Mouse (Mus musculus): Measurements from ENCODE around the gene Lmcd1. TPM values are rescaled to one million over a fixed set of nuclear protein-coding genes. Genes with fewer than 3 reads are reported as not detected.
"Not testable (repeated sequence)": the region's sequence is repeated elsewhere in the genome, so short reads cannot be mapped to it uniquely, and the experiment has no call there.

The Lmcd1 gene
- 13.4 and 15.4 TPM in 2 replicates for polyA plus RNA-seq (2015; fragmentation: Nextera tagmentation; extraction: Ambion mirVana)

- 2% methylated on average over 21 of the region's 21 CpGs for WGBS
- ATAC-seq (ENCODE audit: low read depth): peak; percentile 91
- H3K27me3 ChIP-seq: no peaks in the 10 kb centered on the region; the same call in 1 of the 2 replicates
Observed at GRCm38 (mm10) chr6:112273501-112274205, at the start of gene Lmcd1. Gene Lmcd1 (plus strand): TSS chr6:112273758.

DNA sequence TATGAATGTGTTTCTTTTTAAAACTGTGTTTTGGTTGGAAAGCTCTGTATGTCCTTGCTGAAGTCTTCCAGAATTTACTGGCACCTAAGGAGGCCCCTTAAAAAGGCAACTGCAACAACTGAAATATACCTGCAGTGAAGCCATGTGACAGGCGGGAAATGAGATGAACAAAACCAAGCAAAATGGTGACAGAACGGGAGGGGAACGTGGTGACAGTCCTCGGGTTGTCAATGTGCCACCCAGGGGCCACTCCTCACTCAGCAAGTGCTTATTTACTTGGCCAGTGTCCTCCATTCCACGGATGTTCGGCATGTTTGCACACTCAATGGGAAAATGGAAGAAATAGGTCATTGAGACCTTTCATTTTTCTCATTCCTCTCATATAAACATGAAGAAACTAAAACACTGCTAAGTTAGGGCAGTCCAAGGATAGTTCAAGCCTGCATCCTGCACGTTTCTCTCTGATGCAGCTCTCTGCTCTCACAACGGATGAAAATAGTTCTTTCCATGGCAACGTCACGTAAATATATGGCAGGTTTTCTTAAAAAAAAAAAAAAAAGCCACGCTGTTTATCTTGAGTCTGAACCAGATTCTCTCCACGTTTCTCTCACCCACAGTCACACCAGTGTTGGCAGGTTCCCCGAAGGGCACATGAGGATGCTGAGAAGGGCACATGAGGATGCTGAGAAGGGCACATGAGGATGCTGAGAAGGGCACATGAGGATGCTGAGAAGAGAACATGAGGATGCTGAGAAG is 49.5 kb upstream of the Lmcd1 start:
- Histone ChIP-seq H3K4me1 (replicated peaks) (no peaks in the 10 kb centered on the region), H3K27ac (replicated peaks) (no peak overlapping the region), H3K9ac (no peak overlapping the region), H3K4me2 (no peak overlapping the region), H3K36me3 (no peaks in the 10 kb centered on the region), H3K27me3 (no peaks in the 10 kb centered on the region), H3K9me3 (no peaks in the 10 kb centered on the region), H3K4me3 (no peak overlapping the region)
- ATAC-seq (ENCODE audit: low read depth): no peak
- WGBS: 83% methylated on average over 13 of the region's 13 CpGs

More at GRCm38 (mm10) chr6:112273501-112274205, at the start of gene Lmcd1:
- Histone ChIP-seq H3K36me3 (no peaks in the 10 kb centered on the region), H3K4me1 (replicated peaks) (peaks cover 28% of the 10 kb centered on the region), H3K4me3 (peak within 1 kb of the TSS; percentile 34), H3K9ac (peak within 1 kb of the TSS; percentile 48), H3K4me2 (peak within 1 kb of the TSS; percentile 64), H3K27ac (replicated peaks) (peak within 1 kb of the TSS; percentile 78), H3K9me3 (no peaks in the 10 kb centered on the region)

DNA sequence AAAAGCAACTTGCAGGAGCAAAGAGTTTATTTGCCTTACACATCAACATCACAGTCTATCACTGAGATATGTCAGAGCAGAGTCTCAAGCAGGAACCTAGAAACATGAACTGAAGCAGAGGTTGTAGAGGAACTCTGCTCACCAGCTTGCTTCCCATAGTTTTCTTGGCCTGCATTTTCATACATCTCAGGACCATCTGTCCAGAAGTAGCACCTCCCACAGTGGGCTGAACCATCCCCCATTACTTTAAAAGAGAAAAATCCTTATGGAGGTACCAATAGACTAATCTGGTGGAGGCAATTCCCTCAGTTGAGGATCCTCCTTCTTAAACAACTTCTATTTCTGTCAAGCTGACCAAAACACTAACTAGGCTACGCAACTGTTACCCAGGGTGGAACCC is 36.8 kb upstream of the Lmcd1 start:
- WGBS: 83% methylated on average over 1 of the region's 1 CpGs
- Histone ChIP-seq H3K4me2 (no peak overlapping the region), H3K27ac (replicated peaks) (no peak overlapping the region), H3K36me3 (no peaks in the 10 kb centered on the region), H3K9me3 (no peaks in the 10 kb centered on the region), H3K27me3 (no peaks in the 10 kb centered on the region), H3K4me1 (replicated peaks) (no peaks in the 10 kb centered on the region), H3K4me3 (no peak overlapping the region), H3K9ac (no peak overlapping the region)
- ATAC-seq (ENCODE audit: low read depth): no peak

GRCm38 (mm10) chr6:112242216-112242615 is 31.3 kb upstream of the Lmcd1 start:
- Histone ChIP-seq H3K27ac (replicated peaks) (no peak overlapping the region), H3K27me3 (no peaks in the 10 kb centered on the region), H3K4me3 (no peak overlapping the region), H3K36me3 (no peaks in the 10 kb centered on the region), H3K9me3 (no peaks in the 10 kb centered on the region), H3K9ac (no peak overlapping the region), H3K4me1 (replicated peaks) (0 out of 2 replicates have a peak, but pooled peaks cover 7% of the 10 kb centered on the region), H3K4me2 (no peak overlapping the region)
- 68% methylated on average over 2 of the region's 2 CpGs for WGBS
- no peak for ATAC-seq (ENCODE audit: low read depth)

- no peak overlapping the region for H3K27ac ChIP-seq (replicated peaks)
- 67% methylated on average over 4 of the region's 4 CpGs for WGBS
- H3K9me3 ChIP-seq: no peaks in the 10 kb centered on the region
- H3K4me3 ChIP-seq: no peak overlapping the region
- no peak overlapping the region for H3K4me2 ChIP-seq
- H3K9ac ChIP-seq: no peak overlapping the region
- peak; percentile 47; the same call in 1 of the 2 replicates for ATAC-seq (ENCODE audit: low read depth)
- H3K4me1 ChIP-seq (replicated peaks): 0 out of 2 replicates have a peak, but pooled peaks cover 7% of the 10 kb centered on the region
- H3K27me3 ChIP-seq: no peaks in the 10 kb centered on the region
- H3K36me3 ChIP-seq: no peaks in the 10 kb centered on the region
Observed at GRCm38 (mm10) chr6:112245639-112246038, 27.9 kb upstream of the Lmcd1 start.

GRCm38 (mm10) chr6:112246636-112247035 is 26.9 kb upstream of the Lmcd1 start:
- no peak for ATAC-seq (ENCODE audit: low read depth)
- 78% methylated on average over 1 of the region's 1 CpGs for WGBS

GRCm38 (mm10) chr6:112253943-112254342 is 19.6 kb upstream of the Lmcd1 start:
- not testable (repeated sequence) for ATAC-seq (ENCODE audit: low read depth)

More at GRCm38 (mm10) chr6:112246636-112247035, 26.9 kb upstream of the Lmcd1 start:
- Histone ChIP-seq H3K4me1 (replicated peaks) (0 out of 2 replicates have a peak, but pooled peaks cover 7% of the 10 kb centered on the region), H3K36me3 (no peaks in the 10 kb centered on the region), H3K4me2 (no peak overlapping the region), H3K4me3 (no peak overlapping the region), H3K27me3 (no peaks in the 10 kb centered on the region), H3K9me3 (no peaks in the 10 kb centered on the region), H3K9ac (no peak overlapping the region), H3K27ac (replicated peaks) (no peak overlapping the region)

GRCm38 (mm10) chr6:112254967-112255366 is 18.6 kb upstream of the Lmcd1 start:
- WGBS: 83% methylated on average over 2 of the region's 2 CpGs
- no peaks in the 10 kb centered on the region for H3K4me1 ChIP-seq (replicated peaks)
- no peak for ATAC-seq (ENCODE audit: low read depth)

More at GRCm38 (mm10) chr6:112253943-112254342, 19.6 kb upstream of the Lmcd1 start:
- H3K36me3 ChIP-seq; H3K9me3 ChIP-seq; H3K27ac ChIP-seq (replicated peaks); H3K4me2 ChIP-seq; H3K4me1 ChIP-seq (replicated peaks); H3K4me3 ChIP-seq; H3K9ac ChIP-seq; H3K27me3 ChIP-seq: not testable (repeated sequence)
- 90% methylated on average over 3 of the region's 3 CpGs for WGBS

GRCm38 (mm10) chr6:112255388-112256225 is 18.0 kb upstream of the Lmcd1 start:
- no peaks in the 10 kb centered on the region for H3K9me3 ChIP-seq
- no peak overlapping the region for H3K4me2 ChIP-seq
- no peaks in the 10 kb centered on the region for H3K4me1 ChIP-seq (replicated peaks)
- no peaks in the 10 kb centered on the region for H3K36me3 ChIP-seq
- no peak overlapping the region for H3K4me3 ChIP-seq
- no peak overlapping the region for H3K27ac ChIP-seq (replicated peaks)
- WGBS: 77% methylated on average over 11 of the region's 11 CpGs
- H3K27me3 ChIP-seq: no peaks in the 10 kb centered on the region
- ATAC-seq (ENCODE audit: low read depth): no peak
- no peak overlapping the region for H3K9ac ChIP-seq

More at GRCm38 (mm10) chr6:112254967-112255366, 18.6 kb upstream of the Lmcd1 start:
- H3K27me3 ChIP-seq: no peaks in the 10 kb centered on the region
- H3K9ac ChIP-seq: no peak overlapping the region
- no peaks in the 10 kb centered on the region for H3K36me3 ChIP-seq
- no peak overlapping the region for H3K4me3 ChIP-seq
- H3K4me2 ChIP-seq: no peak overlapping the region
- no peaks in the 10 kb centered on the region for H3K9me3 ChIP-seq
- H3K27ac ChIP-seq (replicated peaks): no peak overlapping the region

- H3K9ac ChIP-seq: no peak overlapping the region
- H3K27me3 ChIP-seq: no peaks in the 10 kb centered on the region
- no peaks in the 10 kb centered on the region for H3K9me3 ChIP-seq
- H3K27ac ChIP-seq (replicated peaks): no peak overlapping the region
- no peaks in the 10 kb centered on the region for H3K36me3 ChIP-seq
- H3K4me1 ChIP-seq (replicated peaks): no peaks in the 10 kb centered on the region
- no peak overlapping the region for H3K4me3 ChIP-seq
- 89% methylated on average over 6 of the region's 6 CpGs for WGBS
- no peak for ATAC-seq (ENCODE audit: low read depth)
- H3K4me2 ChIP-seq: no peak overlapping the region
Observed at GRCm38 (mm10) chr6:112256599-112256998, 17.0 kb upstream of the Lmcd1 start.

DNA sequence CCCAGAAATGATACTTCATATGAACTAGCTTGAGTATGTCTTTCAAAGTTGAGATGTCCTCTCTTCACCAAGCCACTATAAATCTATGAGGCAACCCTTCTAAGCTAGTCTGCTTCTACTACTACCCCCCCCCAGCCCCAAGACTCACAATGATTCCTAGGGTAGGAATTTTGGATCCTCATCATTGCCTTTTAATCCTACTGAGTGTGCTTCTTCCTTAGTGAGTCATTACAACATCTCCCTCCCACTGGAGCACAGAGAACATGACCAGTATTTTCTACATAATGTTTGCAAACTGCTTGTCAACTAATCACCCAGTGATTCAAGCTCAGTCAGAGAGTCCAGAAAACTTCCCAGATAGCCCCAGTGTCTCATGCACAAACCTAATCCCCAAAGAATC is 12.5 kb upstream of the Lmcd1 start:
- Histone ChIP-seq H3K27ac (replicated peaks) (no peak overlapping the region), H3K4me1 (replicated peaks) (no peaks in the 10 kb centered on the region), H3K4me2 (no peak overlapping the region), H3K9me3 (no peaks in the 10 kb centered on the region), H3K27me3 (no peaks in the 10 kb centered on the region), H3K4me3 (no peak overlapping the region), H3K36me3 (no peaks in the 10 kb centered on the region), H3K9ac (no peak overlapping the region)
- ATAC-seq (ENCODE audit: low read depth): no peak

DNA sequence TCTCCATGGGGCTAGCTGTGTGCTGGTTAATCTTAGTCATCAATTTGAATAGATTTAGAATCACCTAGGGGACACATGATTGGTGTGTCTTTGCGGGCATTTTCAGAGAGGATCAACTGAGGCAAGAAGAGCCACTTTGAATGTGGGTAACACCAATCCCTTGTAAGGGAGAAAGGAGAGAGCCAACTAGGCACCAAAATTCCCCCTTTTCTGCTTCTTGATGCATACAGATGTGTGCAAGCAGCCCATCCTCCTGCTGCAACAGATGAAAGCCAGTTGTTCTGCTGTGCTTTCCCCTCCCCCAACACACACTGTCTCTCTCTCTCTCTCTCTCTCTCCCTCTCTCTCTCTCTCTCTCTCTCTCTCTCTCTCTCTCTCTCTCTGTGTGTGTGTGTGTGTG is 9.2 kb upstream of the Lmcd1 start:
- H3K27ac ChIP-seq (replicated peaks): no peak overlapping the region
- no peak for ATAC-seq (ENCODE audit: low read depth)
- no peak overlapping the region for H3K4me3 ChIP-seq
- no peaks in the 10 kb centered on the region for H3K9me3 ChIP-seq
- no peaks in the 10 kb centered on the region for H3K36me3 ChIP-seq
- 91% methylated on average over 1 of the region's 1 CpGs for WGBS
- no peaks in the 10 kb centered on the region for H3K27me3 ChIP-seq
- H3K9ac ChIP-seq: no peak overlapping the region
- H3K4me1 ChIP-seq (replicated peaks): 0 out of 2 replicates have a peak, but pooled peaks cover 7% of the 10 kb centered on the region
- no peak overlapping the region for H3K4me2 ChIP-seq

All from neural tube, embryonic 13.5 days (tissue).